Mouse (Mus musculus): ENCODE results near the gene Rnf222.
A peak's percentile ranks its signal among the peaks of the same experiment; 100 is the strongest.

Rnf222 gene

GRCm38 (mm10) chr11:68888253-68888652 is at the start of gene Rnf222:
Gene Rnf222, plus strand, starts transcription at chr11:68888553.
- no peak for DNase-seq (ENCODE audit: low read depth in 2 of 2, low spot score in 2 of 2)

- DNase-seq (ENCODE audit: low read depth in 2 of 2, low spot score in 2 of 2) = no peak
Measured at GRCm38 (mm10) chr11:68839606-68840005, 48.7 kb upstream of the Rnf222 start.

- no peak for DNase-seq (ENCODE audit: low read depth in 2 of 2, low spot score in 2 of 2)
Measured at GRCm38 (mm10) chr11:68850862-68851261, 37.5 kb upstream of the Rnf222 start.

- DNase-seq (ENCODE audit: low read depth in 2 of 2, low spot score in 2 of 2) = no peak
Measured at GRCm38 (mm10) chr11:68851644-68852485, 36.5 kb upstream of the Rnf222 start.

GRCm38 (mm10) chr11:68852486-68852901 is 35.9 kb upstream of the Rnf222 start:
- DNase-seq (ENCODE audit: low read depth in 2 of 2, low spot score in 2 of 2) = no peak

- DNase-seq (ENCODE audit: low read depth in 2 of 2, low spot score in 2 of 2) = peak; percentile 100
Measured at GRCm38 (mm10) chr11:68852932-68853409, 35.4 kb upstream of the Rnf222 start.

- peak in 1 of 2 experiments; percentile 20 for DNase-seq (ENCODE audit: low read depth in 2 of 2, low spot score in 2 of 2)
Measured at GRCm38 (mm10) chr11:68853611-68854401, 34.5 kb upstream of the Rnf222 start.

GRCm38 (mm10) chr11:68854621-68855020 is 33.7 kb upstream of the Rnf222 start:
- no peak for DNase-seq (ENCODE audit: low read depth in 2 of 2, low spot score in 2 of 2)

- no peak for DNase-seq (ENCODE audit: low read depth in 2 of 2, low spot score in 2 of 2)
Measured at GRCm38 (mm10) chr11:68857329-68857728, 31.0 kb upstream of the Rnf222 start.

- no peak for DNase-seq (ENCODE audit: low read depth in 2 of 2, low spot score in 2 of 2)
Measured at GRCm38 (mm10) chr11:68859943-68860593, 28.3 kb upstream of the Rnf222 start.

GRCm38 (mm10) chr11:68862260-68862659 is 26.1 kb upstream of the Rnf222 start:
- no peak for DNase-seq (ENCODE audit: low read depth in 2 of 2, low spot score in 2 of 2)

- no peak for DNase-seq (ENCODE audit: low read depth in 2 of 2, low spot score in 2 of 2)
Measured at GRCm38 (mm10) chr11:68863631-68864091, 24.7 kb upstream of the Rnf222 start.

GRCm38 (mm10) chr11:68864544-68865189 is 23.7 kb upstream of the Rnf222 start:
- DNase-seq (ENCODE audit: low read depth in 2 of 2, low spot score in 2 of 2) = no peak

- no peak for DNase-seq (ENCODE audit: low read depth in 2 of 2, low spot score in 2 of 2)
Measured at GRCm38 (mm10) chr11:68871277-68871676, 17.1 kb upstream of the Rnf222 start.

GRCm38 (mm10) chr11:68871748-68872147 is 16.6 kb upstream of the Rnf222 start, which contains the start of gene Ndel1:
Gene Ndel1, minus strand, starts transcription at chr11:68871858.
- no peak for DNase-seq (ENCODE audit: low read depth in 2 of 2, low spot score in 2 of 2)

- DNase-seq (ENCODE audit: low read depth in 2 of 2, low spot score in 2 of 2) = peak; percentile 32 to 50
Measured at GRCm38 (mm10) chr11:68874841-68875240, 13.5 kb upstream of the Rnf222 start.

- DNase-seq (ENCODE audit: low read depth in 2 of 2, low spot score in 2 of 2) = no peak
Measured at GRCm38 (mm10) chr11:68878811-68879210, 9.5 kb upstream of the Rnf222 start.

- no peak for DNase-seq (ENCODE audit: low read depth in 2 of 2, low spot score in 2 of 2)
Measured at GRCm38 (mm10) chr11:68882107-68882506, 6.2 kb upstream of the Rnf222 start.

- no peak for DNase-seq (ENCODE audit: low read depth in 2 of 2, low spot score in 2 of 2)
Measured at GRCm38 (mm10) chr11:68883843-68884242, 4.5 kb upstream of the Rnf222 start.

- no peak for DNase-seq (ENCODE audit: low read depth in 2 of 2, low spot score in 2 of 2)
Measured at GRCm38 (mm10) chr11:68884368-68884767, 4.0 kb upstream of the Rnf222 start.

GRCm38 (mm10) chr11:68886091-68886490 is 2.3 kb upstream of the Rnf222 start:
- no peak for DNase-seq (ENCODE audit: low read depth in 2 of 2, low spot score in 2 of 2)
